Mouse (Mus musculus) midbrain, embryonic 15.5 days (tissue): Measurements from ENCODE around the gene Ireb2. TPM values are rescaled to one million over a fixed set of nuclear protein-coding genes. Genes with fewer than 3 reads are reported as not detected.
"Not testable (repeated sequence)": the region's sequence is repeated elsewhere in the genome, so short reads cannot be mapped to it uniquely, and the experiment has no call there.

Experiments
- ATAC-seq: fragments of 200-750 bp; cut with Nextera tagmentation; replicated peaks from 2 replicates; pipeline ENCODE4 v1.8.0; 2017; ENCODE audit warnings: moderate TSS enrichment
- H3K27ac ChIP-seq: fragments of 300-500 bp; sonication (generic); 2 replicates; pipeline ENCODE4 v1.5.1; 2015; ENCODE audit warnings: mild to moderate bottlenecking, inconsistent platforms
- H3K27me3 ChIP-seq: fragments of 300-500 bp; sonication (generic); replicated peaks from 2 replicates; pipeline ENCODE4 v1.6.1; 2015; ENCODE audit warnings: inconsistent platforms
- H3K36me3 ChIP-seq: fragments of 300-500 bp; sonication (generic); replicated peaks from 2 replicates; pipeline ENCODE4 v1.6.1; 2015; ENCODE audit warnings: inconsistent platforms
- H3K4me1 ChIP-seq: fragments of 300-500 bp; sonication (generic); 2 replicates; pipeline ENCODE4 v1.6.1; 2015; ENCODE audit warnings: inconsistent platforms
- H3K4me2 ChIP-seq: fragments of 300-500 bp; sonication (generic); 2 replicates; pipeline ENCODE4 v1.6.1; 2015; ENCODE audit warnings: inconsistent platforms, mild to moderate bottlenecking, moderate library complexity
- H3K4me3 ChIP-seq: fragments of 300-500 bp; sonication (generic); 2 replicates; pipeline ENCODE4 v1.5.1; 2015; ENCODE audit warnings: mild to moderate bottlenecking, inconsistent platforms
- H3K9ac ChIP-seq: fragments of 300-500 bp; sonication (generic); 2 replicates; pipeline ENCODE4 v1.6.1; 2015; ENCODE audit warnings: mild to moderate bottlenecking, inconsistent platforms
- H3K9me3 ChIP-seq: fragments of 300-500 bp; sonication (generic); 2 replicates; pipeline ENCODE4 v1.6.1; 2016; ENCODE audit warnings: inconsistent platforms
- WGBS: fragments of 180-500 bp; shearing (Covaris S2); methylation state at CpG from one replicate; pipeline ENCODE4 v1.1.7; 2015; ENCODE audit warnings: mixed read lengths; 5-methylcytosine and 5-hydroxymethylcytosine counted together
- polyA plus RNA-seq: library from polyadenylated mRNA; unstranded; fragments of >200 nt; fragmentation: Nextera tagmentation; extraction: Ambion mirVana; gene quantifications from 2 replicates; pipeline ENCODE4 v1.2.1, GENCODE M21; 2015

The Ireb2 gene
- polyA plus RNA-seq, 1 experiment from 2014 or later: 41.0 TPM

GRCm38 (mm10) chr9:54844556-54845176 is 18.9 kb upstream of the Ireb2 start:
- H3K4me2 ChIP-seq: no peak overlapping the region
- H3K9me3 ChIP-seq: no peaks in the 10 kb centered on the region
- H3K27ac ChIP-seq: no peak overlapping the region
- no peak overlapping the region for H3K9ac ChIP-seq
- no peak for ATAC-seq
- no peaks in the 10 kb centered on the region for H3K4me1 ChIP-seq
- WGBS: 73% methylated on average over 3 of the region's 3 CpGs
- H3K36me3 ChIP-seq: no peaks in the 10 kb centered on the region
- no peaks in the 10 kb centered on the region for H3K27me3 ChIP-seq
- H3K4me3 ChIP-seq: no peak overlapping the region

GRCm38 (mm10) chr9:54848203-54848602 is 15.4 kb upstream of the Ireb2 start:
- no peaks in the 10 kb centered on the region for H3K4me1 ChIP-seq
- H3K36me3 ChIP-seq: no peaks in the 10 kb centered on the region
- no peaks in the 10 kb centered on the region for H3K27me3 ChIP-seq
- no peak overlapping the region for H3K9ac ChIP-seq
- no peak overlapping the region for H3K4me3 ChIP-seq
- no peak overlapping the region for H3K4me2 ChIP-seq
- no peak overlapping the region for H3K27ac ChIP-seq
- ATAC-seq: no peak
- no peaks in the 10 kb centered on the region for H3K9me3 ChIP-seq

- WGBS: 80% methylated on average over 6 of the region's 6 CpGs
- not testable (repeated sequence) for H3K4me3 ChIP-seq, H3K9ac ChIP-seq, H3K27ac ChIP-seq, H3K36me3 ChIP-seq, H3K9me3 ChIP-seq, H3K4me2 ChIP-seq, H3K4me1 ChIP-seq, ATAC-seq, H3K27me3 ChIP-seq
Measured at GRCm38 (mm10) chr9:54853036-54853435, 10.6 kb upstream of the Ireb2 start.

- Histone ChIP-seq H3K36me3 (no peaks in the 10 kb centered on the region), H3K4me1 (no peaks in the 10 kb centered on the region), H3K27ac (no peak overlapping the region), H3K9me3 (no peaks in the 10 kb centered on the region), H3K9ac (no peak overlapping the region), H3K4me2 (no peak overlapping the region), H3K27me3 (no peaks in the 10 kb centered on the region), H3K4me3 (no peak overlapping the region)
- WGBS: 78% methylated on average over 4 of the region's 4 CpGs
- no peak for ATAC-seq
Measured at GRCm38 (mm10) chr9:54853619-54854018, 10.0 kb upstream of the Ireb2 start.

- 18% methylated on average over 6 of the region's 6 CpGs for WGBS
- no peaks in the 10 kb centered on the region for H3K27me3 ChIP-seq
Measured at GRCm38 (mm10) chr9:54855638-54856037, 8.0 kb upstream of the Ireb2 start.

GRCm38 (mm10) chr9:54856121-54856520 is 7.5 kb upstream of the Ireb2 start:
- WGBS: 68% methylated on average over 6 of the region's 6 CpGs

More at GRCm38 (mm10) chr9:54855638-54856037, 8.0 kb upstream of the Ireb2 start:
- no peak for ATAC-seq
- Histone ChIP-seq H3K27ac (no peak overlapping the region), H3K9ac (no peak overlapping the region), H3K4me1 (no peaks in the 10 kb centered on the region), H3K9me3 (no peaks in the 10 kb centered on the region), H3K4me3 (no peak overlapping the region), H3K4me2 (no peak overlapping the region), H3K36me3 (no peaks in the 10 kb centered on the region)

GRCm38 (mm10) chr9:54857474-54857873 is 6.1 kb upstream of the Ireb2 start:
- H3K27ac ChIP-seq: no peak overlapping the region
- no peaks in the 10 kb centered on the region for H3K9me3 ChIP-seq
- WGBS: 43% methylated on average over 3 of the region's 3 CpGs
- no peak overlapping the region for H3K4me3 ChIP-seq
- H3K27me3 ChIP-seq: no peaks in the 10 kb centered on the region
- ATAC-seq: no peak
- no peak overlapping the region for H3K4me2 ChIP-seq
- no peak overlapping the region for H3K9ac ChIP-seq
- no peaks in the 10 kb centered on the region for H3K36me3 ChIP-seq
- no peaks in the 10 kb centered on the region; the same call in 1 of the 2 replicates for H3K4me1 ChIP-seq

More at GRCm38 (mm10) chr9:54856121-54856520, 7.5 kb upstream of the Ireb2 start:
- Histone ChIP-seq H3K4me1 (no peaks in the 10 kb centered on the region), H3K36me3 (no peaks in the 10 kb centered on the region), H3K4me3 (no peak overlapping the region), H3K27ac (no peak overlapping the region), H3K9ac (no peak overlapping the region), H3K4me2 (no peak overlapping the region), H3K9me3 (no peaks in the 10 kb centered on the region), H3K27me3 (no peaks in the 10 kb centered on the region)
- no peak for ATAC-seq

GRCm38 (mm10) chr9:54860526-54860925 is 3.1 kb upstream of the Ireb2 start:
- H3K36me3 ChIP-seq: no peaks in the 10 kb centered on the region
- H3K4me1 ChIP-seq: peaks cover 17% of the 10 kb centered on the region
- no peak overlapping the region for H3K4me2 ChIP-seq
- H3K27ac ChIP-seq: no peak overlapping the region
- no peaks in the 10 kb centered on the region for H3K27me3 ChIP-seq
- ATAC-seq: no peak
- WGBS: 89% methylated on average over 7 of the region's 7 CpGs
- no peak overlapping the region for H3K9ac ChIP-seq
- H3K4me3 ChIP-seq: no peak overlapping the region
- H3K9me3 ChIP-seq: no peaks in the 10 kb centered on the region

- Histone ChIP-seq H3K9me3 (no peaks in the 10 kb centered on the region), H3K9ac (no peak overlapping the region), H3K27me3 (no peaks in the 10 kb centered on the region), H3K27ac (no peak overlapping the region), H3K4me1 (no peaks in the 10 kb centered on the region), H3K4me3 (no peak overlapping the region), H3K36me3 (peaks cover 18% of the 10 kb centered on the region), H3K4me2 (no peak overlapping the region)
- no peak for ATAC-seq
- 100% methylated on average over 1 of the region's 1 CpGs for WGBS
Measured at GRCm38 (mm10) chr9:54878759-54879158, 15.2 kb downstream of the Ireb2 start.

- Histone ChIP-seq H3K4me2 (no peak overlapping the region), H3K27me3 (no peaks in the 10 kb centered on the region), H3K36me3 (peaks cover 39% of the 10 kb centered on the region), H3K27ac (no peak overlapping the region), H3K9ac (no peak overlapping the region), H3K4me3 (no peak overlapping the region), H3K4me1 (no peaks in the 10 kb centered on the region), H3K9me3 (no peaks in the 10 kb centered on the region)
- WGBS: 87% methylated on average over 4 of the region's 4 CpGs
- no peak for ATAC-seq
Measured at GRCm38 (mm10) chr9:54892111-54892510, 28.5 kb downstream of the Ireb2 start.

- Histone ChIP-seq H3K9me3 (no peaks in the 10 kb centered on the region), H3K4me2 (no peak overlapping the region), H3K4me1 (no peaks in the 10 kb centered on the region), H3K27ac (no peak overlapping the region), H3K36me3 (peaks cover 43% of the 10 kb centered on the region), H3K9ac (no peak overlapping the region), H3K4me3 (no peak overlapping the region), H3K27me3 (no peaks in the 10 kb centered on the region)
- no peak for ATAC-seq
- WGBS: 88% methylated on average over 3 of the region's 3 CpGs
Measured at GRCm38 (mm10) chr9:54897097-54897496, 33.5 kb downstream of the Ireb2 start.

- H3K9ac ChIP-seq: no peak overlapping the region
- H3K27ac ChIP-seq: no peak overlapping the region
- H3K4me1 ChIP-seq: no peaks in the 10 kb centered on the region
- no peak overlapping the region for H3K4me3 ChIP-seq
- H3K36me3 ChIP-seq: peaks cover 24% of the 10 kb centered on the region
- no peaks in the 10 kb centered on the region for H3K9me3 ChIP-seq
- WGBS: 94% methylated on average over 5 of the region's 5 CpGs
- no peak overlapping the region for H3K4me2 ChIP-seq
- no peak for ATAC-seq
- no peaks in the 10 kb centered on the region for H3K27me3 ChIP-seq
Measured at GRCm38 (mm10) chr9:54909446-54909845, 45.9 kb downstream of the Ireb2 start.

GRCm38 (mm10) chr9:54915576-54915975 is 52.0 kb downstream of the Ireb2 start:
- no peak overlapping the region for H3K4me2 ChIP-seq
- H3K27ac ChIP-seq: no peak overlapping the region
- peaks cover 12% of the 10 kb centered on the region for H3K4me1 ChIP-seq
- no peak overlapping the region for H3K4me3 ChIP-seq
- no peak overlapping the region for H3K9ac ChIP-seq
- no peak for ATAC-seq
- H3K36me3 ChIP-seq: no peaks in the 10 kb centered on the region
- no peaks in the 10 kb centered on the region for H3K9me3 ChIP-seq
- no peaks in the 10 kb centered on the region for H3K27me3 ChIP-seq
- WGBS: 72% methylated on average over 7 of the region's 7 CpGs
